13 mouse cellular contexts compared by ENCODE assay signal in genomic region chr10:75555557-75555956, GRCm38 (mm10). TPM values are rescaled to one million over a fixed set of nuclear protein-coding genes. Genes with fewer than 3 reads are reported as not detected.
DNase-seq lines count a peak whose midpoint lies in the region; ATAC-seq and TF ChIP-seq lines count a peak whose summit lies in the region.
"Had no signal": no experiment of that assay in that cellular context is flagged by ENCODE, and none has a peak within 500 bp of the region (broad histone marks: within the 10 kb centered on the region; RNA-seq: fewer than 3 reads in every experiment).

No protein-coding gene starts in this region.

- 65% methylated on average over 6 of the region's 6 CpGs for WGBS in heart, embryonic 15.5 days
- WGBS in neural tube, embryonic 12.5 days, result 78% methylated on average over 6 of the region's 6 CpGs
- WGBS in hindbrain, embryonic 16.5 days, result 56% methylated on average over 6 of the region's 6 CpGs
- 79% methylated on average over 6 of the region's 6 CpGs for WGBS in liver, postnatal 0 days (ENCODE audit: insufficient replicate concordance)

- DNase-seq in heart, adult 18-20 months, result no peak
- DNase-seq in neural tube, embryonic 10.5 days (ENCODE audit: extremely low spot score, low spot score), result no peak
- no peak for DNase-seq in liver, postnatal 0 days
- no peak for DNase-seq in thymus, postnatal 10 days (ENCODE audit: low spot score in 2 of 2)
- DNase-seq in frontal cortex, adult 2 months (ENCODE audit: extremely low spot score in 1 of 2, low spot score in 1 of 2), result no peak
- DNase-seq: adrenal gland, adult 2 months; embryo, embryonic 11 days; kidney, postnatal 14 days had no signal

- no peaks in the 10 kb centered on the region for H3K36me3 ChIP-seq in heart, embryonic 15.5 days
- peaks cover 19% of the 10 kb centered on the region for H3K36me3 ChIP-seq in neural tube, embryonic 12.5 days
- H3K36me3 ChIP-seq in hindbrain, embryonic 16.5 days (ENCODE audit: control insufficient read depth, insufficient read depth, low read length), result peaks cover 24% of the 10 kb centered on the region
- H3K36me3 ChIP-seq in liver, postnatal 0 days (replicated peaks; ENCODE audit: insufficient read depth, low read length), result no peaks in the 10 kb centered on the region
- H3K36me3 ChIP-seq: liver, embryonic 12.5 days had no signal

- no peak for TF ChIP-seq CTCF in liver, postnatal 0 days (IDR thresholded peaks at IDR 0.05; ENCODE audit: low read depth)

- H3K9ac ChIP-seq in heart, embryonic 15.5 days, result no peak overlapping the region
- H3K9ac ChIP-seq in neural tube, embryonic 12.5 days, result no peak overlapping the region
- H3K9ac ChIP-seq in hindbrain, embryonic 16.5 days (ENCODE audit: low read depth, low read length), result no peak overlapping the region
- H3K9ac ChIP-seq in liver, postnatal 0 days (replicated peaks), result no peak overlapping the region
- H3K9ac ChIP-seq: liver, embryonic 12.5 days had no signal

- H3K4me1 ChIP-seq in heart, embryonic 15.5 days (replicated peaks), result peaks cover 37% of the 10 kb centered on the region
- H3K4me1 ChIP-seq in neural tube, embryonic 12.5 days, result peaks cover 49% of the 10 kb centered on the region
- H3K4me1 ChIP-seq in hindbrain, embryonic 16.5 days (ENCODE audit: control insufficient read depth, insufficient read depth, low read depth, low read length), result peaks cover 30% of the 10 kb centered on the region
- peaks cover 16% of the 10 kb centered on the region for H3K4me1 ChIP-seq in liver, postnatal 0 days (ENCODE audit: insufficient read depth)

- H3K4me3 ChIP-seq in heart, embryonic 15.5 days, result no peak overlapping the region
- H3K4me3 ChIP-seq in neural tube, embryonic 12.5 days, result no peak overlapping the region
- no peak overlapping the region for H3K4me3 ChIP-seq in hindbrain, embryonic 16.5 days (ENCODE audit: low read length)
- no peak overlapping the region for H3K4me3 ChIP-seq in liver, postnatal 0 days (ENCODE audit: low read depth, low read length)
- H3K4me3 ChIP-seq: liver, embryonic 12.5 days had no signal

- TF ChIP-seq EP300 in liver, postnatal 0 days (IDR thresholded peaks at IDR 0.05; ENCODE audit: low read depth), result no peak

- H3K27ac ChIP-seq in heart, embryonic 15.5 days, result peak overlapping the region; percentile 54
- no peak overlapping the region for H3K27ac ChIP-seq in neural tube, embryonic 12.5 days
- H3K27ac ChIP-seq in hindbrain, embryonic 16.5 days (ENCODE audit: low read depth, low read length), result peak overlapping the region; percentile 36
- H3K27ac ChIP-seq in liver, postnatal 0 days (ENCODE audit: low read depth), result no peak overlapping the region
- H3K27ac ChIP-seq: liver, embryonic 12.5 days had no signal

- ATAC-seq in heart, embryonic 15.5 days (replicated peaks; ENCODE audit: insufficient number of reproducible peaks, insufficient read depth, low FRiP score, low read depth), result no peak
- ATAC-seq in neural tube, embryonic 12.5 days (ENCODE audit: low FRiP score, low read depth), result 0 out of 2 replicates have a peak, but pooled peaks have one; percentile 0
- no peak for ATAC-seq in hindbrain, embryonic 16.5 days
- no peak for ATAC-seq in liver, postnatal 0 days
- ATAC-seq: liver, embryonic 12.5 days had no signal

- H3K4me2 ChIP-seq in heart, embryonic 15.5 days, result no peak overlapping the region
- H3K4me2 ChIP-seq in neural tube, embryonic 12.5 days (replicated peaks), result peak overlapping the region; percentile 2; the same call in 1 of the 2 replicates
- peak overlapping the region; percentile 18; the same call in 1 of the 2 replicates for H3K4me2 ChIP-seq in hindbrain, embryonic 16.5 days (ENCODE audit: low read length)
- no peak overlapping the region for H3K4me2 ChIP-seq in liver, postnatal 0 days (ENCODE audit: low read depth, low read length)
- H3K4me2 ChIP-seq: liver, embryonic 12.5 days had no signal

- H3K9me3 ChIP-seq in heart, embryonic 15.5 days (replicated peaks), result no peaks in the 10 kb centered on the region
- H3K9me3 ChIP-seq in neural tube, embryonic 12.5 days, result no peaks in the 10 kb centered on the region
- H3K9me3 ChIP-seq in hindbrain, embryonic 16.5 days (ENCODE audit: control insufficient read depth, low read length), result no peaks in the 10 kb centered on the region
- no peaks in the 10 kb centered on the region for H3K9me3 ChIP-seq in liver, postnatal 0 days (ENCODE audit: low read length)
- H3K9me3 ChIP-seq: liver, embryonic 12.5 days had no signal

- peaks cover 29% of the 10 kb centered on the region for H3K27me3 ChIP-seq in heart, embryonic 15.5 days
- H3K27me3 ChIP-seq in neural tube, embryonic 12.5 days (replicated peaks), result peaks cover 7% of the 10 kb centered on the region
- H3K27me3 ChIP-seq in hindbrain, embryonic 16.5 days (replicated peaks; ENCODE audit: control insufficient read depth, insufficient read depth, low read length), result no peaks in the 10 kb centered on the region
- peaks cover 22% of the 10 kb centered on the region for H3K27me3 ChIP-seq in liver, postnatal 0 days (ENCODE audit: insufficient read depth, low read length)

RNA-seq across cellular contexts. Expression of gene Lrrc75b, which starts 4.6 kb away (rescaled TPM):
- polyA plus RNA-seq in heart, embryonic 15.5 days (2015; fragmentation: Nextera tagmentation; extraction: Ambion mirVana), result 1.7 and 2.2 TPM in 2 replicates
- total RNA-seq in heart, adult 18-20 months (2021), result 1 to 10 TPM in 1 of 2 experiments, under 1 TPM in 1; 0.67 to 1.1 TPM
- polyA plus RNA-seq in neural tube, embryonic 12.5 days (2016; fragmentation: Nextera tagmentation; extraction: Ambion mirVana), result 11.8 and 16.7 TPM in 2 replicates
- polyA plus RNA-seq in hindbrain, embryonic 16.5 days (2015; fragmentation: Nextera tagmentation; extraction: Ambion mirVana), result 38.9 and 44.7 TPM in 2 replicates
- polyA plus RNA-seq in liver, postnatal 0 days (2015; fragmentation: Nextera tagmentation; extraction: Ambion mirVana), result 0.05 and 0.06 TPM in 2 replicates
- polyA plus RNA-seq in frontal cortex, adult 2 months (2012; rRNA removed), result 8.4 and 8.7 TPM in 2 replicates

RNA-seq across cellular contexts. Expression of gene Ggt1, which starts 5.8 kb away (rescaled TPM):
- polyA plus RNA-seq in heart, embryonic 15.5 days (2015; fragmentation: Nextera tagmentation; extraction: Ambion mirVana), result 0.48 and 0.86 TPM in 2 replicates
- total RNA-seq in heart, adult 18-20 months (2021), result under 1 TPM in 1 of 2 experiments, not detected in 1; 0.54 TPM
- 1.3 and 1.8 TPM in 2 replicates for polyA plus RNA-seq in neural tube, embryonic 12.5 days (2016; fragmentation: Nextera tagmentation; extraction: Ambion mirVana)
- 0.69 and 2.1 TPM in 2 replicates for polyA plus RNA-seq in hindbrain, embryonic 16.5 days (2015; fragmentation: Nextera tagmentation; extraction: Ambion mirVana)
- 27.4 and 28.6 TPM in 2 replicates for polyA plus RNA-seq in liver, postnatal 0 days (2015; fragmentation: Nextera tagmentation; extraction: Ambion mirVana)
- 4.2 and 4.8 TPM in 2 replicates for polyA plus RNA-seq in frontal cortex, adult 2 months (2012; rRNA removed)
- total RNA-seq: adrenal gland, adult 2 months had no signal

RNA-seq across cellular contexts. Expression of gene Ggt5, which starts 33.6 kb away (rescaled TPM):
- polyA plus RNA-seq in heart, embryonic 15.5 days (2015; fragmentation: Nextera tagmentation; extraction: Ambion mirVana), result 7.5 and 9.5 TPM in 2 replicates
- 1 to 10 TPM; 4.2 to 4.7 TPM for total RNA-seq in heart, adult 18-20 months (2021)
- polyA plus RNA-seq in neural tube, embryonic 12.5 days (2016; fragmentation: Nextera tagmentation; extraction: Ambion mirVana), result 1.1 and 1.6 TPM in 2 replicates
- polyA plus RNA-seq in hindbrain, embryonic 16.5 days (2015; fragmentation: Nextera tagmentation; extraction: Ambion mirVana), result 2.9 and 3.5 TPM in 2 replicates
- 0.81 and 1.4 TPM in 2 replicates for polyA plus RNA-seq in liver, postnatal 0 days (2015; fragmentation: Nextera tagmentation; extraction: Ambion mirVana)
- 3.2 and 4.7 TPM in 2 replicates for polyA plus RNA-seq in frontal cortex, adult 2 months (2012; rRNA removed)
- polyA plus RNA-seq: C2C12 had no signal

RNA-seq across cellular contexts. Expression of gene Gucd1, which starts 37.8 kb away (rescaled TPM):
- polyA plus RNA-seq in heart, embryonic 15.5 days (2015; fragmentation: Nextera tagmentation; extraction: Ambion mirVana), result 22.8 and 25.6 TPM in 2 replicates
- 10 to 100 TPM; 33.0 to 36.8 TPM for total RNA-seq in heart, adult 18-20 months (2021)
- polyA plus RNA-seq in neural tube, embryonic 12.5 days (2016; fragmentation: Nextera tagmentation; extraction: Ambion mirVana), result 25.0 and 25.1 TPM in 2 replicates
- polyA plus RNA-seq in hindbrain, embryonic 16.5 days (2015; fragmentation: Nextera tagmentation; extraction: Ambion mirVana), result 15.4 and 19.8 TPM in 2 replicates
- polyA plus RNA-seq in liver, postnatal 0 days (2015; fragmentation: Nextera tagmentation; extraction: Ambion mirVana), result 45.2 and 45.6 TPM in 2 replicates
- 15.9 and 17.2 TPM in 2 replicates for polyA plus RNA-seq in frontal cortex, adult 2 months (2012; rRNA removed)

RNA-seq across cellular contexts. Expression of gene Snrpd3, which starts 38.2 kb away (rescaled TPM):
- 84.9 and 92.3 TPM in 2 replicates for polyA plus RNA-seq in heart, embryonic 15.5 days (2015; fragmentation: Nextera tagmentation; extraction: Ambion mirVana)
- 10 to 100 TPM; 66.2 to 80.3 TPM for total RNA-seq in heart, adult 18-20 months (2021)
- 150 and 171 TPM in 2 replicates for polyA plus RNA-seq in neural tube, embryonic 12.5 days (2016; fragmentation: Nextera tagmentation; extraction: Ambion mirVana)
- polyA plus RNA-seq in hindbrain, embryonic 16.5 days (2015; fragmentation: Nextera tagmentation; extraction: Ambion mirVana), result 114 and 124 TPM in 2 replicates
- polyA plus RNA-seq in liver, postnatal 0 days (2015; fragmentation: Nextera tagmentation; extraction: Ambion mirVana), result 51.9 and 58.8 TPM in 2 replicates
- polyA plus RNA-seq in frontal cortex, adult 2 months (2012; rRNA removed), result 33.8 and 34.6 TPM in 2 replicates

Comparison
In these comparisons a context has a peak if more than half of its experiments do, and no peak if none do; other contexts are left out.
1. H3K27ac ChIP-seq: peak in heart, embryonic 15.5 days (single experiment) and hindbrain, embryonic 16.5 days (single experiment); none in neural tube, embryonic 12.5 days (single experiment) and liver, postnatal 0 days (single experiment).
2. H3K4me2 ChIP-seq: peak in neural tube, embryonic 12.5 days (single experiment) and hindbrain, embryonic 16.5 days (single experiment); none in heart, embryonic 15.5 days (single experiment) and liver, postnatal 0 days (single experiment).